Mouse (Mus musculus) kidney, embryonic 14.5 days (tissue): Measurements from ENCODE around the gene Csdc2. TPM values are rescaled to one million over a fixed set of nuclear protein-coding genes. Genes with fewer than 3 reads are reported as not detected.
"Not testable (repeated sequence)": the region's sequence is repeated elsewhere in the genome, so short reads cannot be mapped to it uniquely, and the experiment has no call there.

Experiments
- ATAC-seq: fragments of 200-750 bp; cut with Nextera tagmentation; 2 replicates; pipeline ENCODE4 v1.8.0; 2017; ENCODE audit warnings: moderate number of reproducible peaks, mild to moderate bottlenecking, moderate TSS enrichment, moderate library complexity; ENCODE audit not compliant: low FRiP score, low TSS enrichment
- H3K27ac ChIP-seq: fragments of 300-500 bp; sonication (generic); 2 replicates; pipeline ENCODE4 v1.5.1; 2014; ENCODE audit warnings: low read depth, mild to moderate bottlenecking, low read length, moderate library complexity, mixed read lengths
- H3K27me3 ChIP-seq: fragments of 300-500 bp; sonication (generic); 2 replicates; pipeline ENCODE4 v1.6.1; 2014; ENCODE audit warnings: mild to moderate bottlenecking, low read length; ENCODE audit not compliant: control insufficient read depth, insufficient read depth
- H3K36me3 ChIP-seq: fragments of 300-500 bp; sonication (generic); 2 replicates; pipeline ENCODE4 v1.6.1; 2014; ENCODE audit warnings: low read length, mixed read lengths; ENCODE audit not compliant: control insufficient read depth, insufficient read depth
- H3K4me1 ChIP-seq: fragments of 300-500 bp; sonication (generic); 2 replicates; pipeline ENCODE4 v1.6.1; 2014; ENCODE audit warnings: low read length, mixed read lengths; ENCODE audit not compliant: control insufficient read depth, insufficient read depth
- H3K4me2 ChIP-seq: fragments of 300-500 bp; sonication (generic); replicated peaks from 2 replicates; pipeline ENCODE4 v1.6.1; 2014; ENCODE audit warnings: low read depth, mild to moderate bottlenecking, low read length
- H3K4me3 ChIP-seq: fragments of 300-500 bp; sonication (generic); 2 replicates; pipeline ENCODE4 v1.5.1; 2014; ENCODE audit warnings: mild to moderate bottlenecking, low read length
- H3K9ac ChIP-seq: fragments of 300-500 bp; sonication (generic); 2 replicates; pipeline ENCODE4 v1.6.1; 2014; ENCODE audit warnings: low read depth, mild to moderate bottlenecking, low read length, moderate library complexity
- H3K9me3 ChIP-seq: fragments of 300-500 bp; sonication (generic); 2 replicates; pipeline ENCODE4 v1.6.1; 2016; ENCODE audit warnings: low read length; ENCODE audit not compliant: control insufficient read depth
- WGBS: fragments of 180-500 bp; shearing (Covaris S2); extraction: QIAGEN DNeasy Blood & Tissue Kit; methylation state at CpG from one replicate; pipeline ENCODE4 v1.1.7; 2014; 5-methylcytosine and 5-hydroxymethylcytosine counted together
- polyA plus RNA-seq: library from polyadenylated mRNA; unstranded; fragments of >200 nt; fragmentation: Nextera tagmentation; extraction: Ambion mirVana; gene quantifications from 2 replicates; pipeline ENCODE4 v1.2.1, GENCODE M21; 2014

Csdc2 gene
- polyA plus RNA-seq, 1 experiment from 2014 or later, result 28.1 TPM

DNA sequence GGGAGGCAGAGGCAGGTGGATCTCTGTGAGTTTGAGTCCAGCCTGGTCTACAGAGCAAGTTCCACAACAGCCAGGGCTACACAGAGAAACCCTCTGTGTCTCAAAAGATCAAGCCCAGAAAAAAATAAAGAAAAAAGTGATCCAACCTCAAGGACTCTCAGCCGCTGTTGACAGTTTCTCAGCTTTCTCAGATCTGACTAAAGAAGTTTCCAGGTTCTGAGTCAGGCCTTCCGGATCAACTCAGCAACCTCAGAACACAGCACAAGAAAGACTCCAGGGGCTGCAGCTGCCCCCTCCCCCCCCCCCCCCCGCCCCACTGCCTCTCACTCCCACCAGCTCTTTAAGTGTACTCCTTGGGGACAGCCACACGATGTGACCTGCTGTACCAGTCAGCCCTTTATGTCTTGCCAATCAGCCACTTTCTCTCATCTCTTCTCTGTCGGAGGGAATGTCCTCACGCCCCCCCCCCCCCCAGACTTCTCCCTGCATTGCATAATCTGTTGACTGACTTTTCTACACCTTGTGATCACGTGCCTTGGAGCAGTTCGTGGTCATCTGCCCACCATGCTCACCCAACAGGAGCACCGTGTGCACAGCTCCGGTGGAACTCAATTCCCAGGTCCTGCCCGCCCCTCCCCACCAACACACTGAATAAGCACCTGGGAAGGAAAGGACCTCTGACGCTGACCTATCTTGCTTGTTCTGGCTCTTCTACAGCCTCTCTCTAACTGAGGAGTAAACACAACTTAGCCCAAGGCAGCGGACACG lies 29.7 kb downstream of the Csdc2 start:
- ATAC-seq, result no peak; the same call in 1 of the 2 replicates
- Histone ChIP-seq H3K9me3 (no peaks in the 10 kb centered on the region), H3K27me3 (no peaks in the 10 kb centered on the region), H3K4me2 (no peak overlapping the region), H3K9ac (no peak overlapping the region), H3K36me3 (no peaks in the 10 kb centered on the region), H3K4me1 (no peaks in the 10 kb centered on the region), H3K4me3 (no peak overlapping the region), H3K27ac (no peak overlapping the region)
- 80% methylated on average over 13 of the region's 14 CpGs for WGBS

GRCm38 (mm10) chr15:81967821-81968220 lies 31.3 kb downstream of the Csdc2 start:
- Histone ChIP-seq H3K4me3 (no peak overlapping the region), H3K4me1 (no peaks in the 10 kb centered on the region), H3K9me3 (peaks cover 5% of the 10 kb centered on the region), H3K4me2 (no peak overlapping the region), H3K9ac (no peak overlapping the region), H3K27ac (no peak overlapping the region), H3K27me3 (no peaks in the 10 kb centered on the region), H3K36me3 (no peaks in the 10 kb centered on the region)
- WGBS, result 86% methylated on average over 5 of the region's 5 CpGs
- ATAC-seq, result no peak

- ATAC-seq, result no peak
- Histone ChIP-seq H3K9me3 (peaks cover 8% of the 10 kb centered on the region), H3K27ac (no peak overlapping the region), H3K4me3 (no peak overlapping the region), H3K9ac (no peak overlapping the region), H3K4me2 (no peak overlapping the region), H3K27me3 (no peaks in the 10 kb centered on the region), H3K36me3 (no peaks in the 10 kb centered on the region), H3K4me1 (no peaks in the 10 kb centered on the region)
- WGBS, result 48% methylated on average over 2 of the region's 2 CpGs
Observed at GRCm38 (mm10) chr15:81968447-81968846, 31.9 kb downstream of the Csdc2 start.

DNA sequence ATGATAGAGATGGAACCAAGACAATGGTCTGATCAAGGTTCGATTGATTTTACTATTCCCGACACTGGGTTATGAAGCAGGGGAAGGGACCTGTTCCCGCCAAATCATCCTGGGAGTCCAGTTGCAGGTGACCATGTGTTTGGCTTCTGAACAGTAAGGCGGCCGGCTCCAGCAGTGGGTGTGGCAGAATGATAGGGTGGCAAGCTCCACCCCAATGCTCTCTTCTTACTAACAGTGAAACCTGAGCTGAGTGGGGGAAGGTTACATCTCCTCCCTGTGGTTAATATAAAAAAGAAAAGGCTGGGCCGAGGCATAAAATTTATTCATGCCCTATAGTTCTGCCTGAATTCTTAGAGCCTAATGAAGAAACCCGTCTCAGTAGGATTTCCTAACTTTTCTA lies 32.6 kb downstream of the Csdc2 start:
- WGBS, result 52% methylated on average over 7 of the region's 7 CpGs
- no peak overlapping the region for H3K27ac ChIP-seq
- no peaks in the 10 kb centered on the region for H3K36me3 ChIP-seq
- H3K4me1 ChIP-seq, result no peaks in the 10 kb centered on the region
- H3K4me2 ChIP-seq, result no peak overlapping the region
- no peaks in the 10 kb centered on the region for H3K27me3 ChIP-seq
- no peak overlapping the region for H3K4me3 ChIP-seq
- ATAC-seq, result no peak
- no peak overlapping the region for H3K9ac ChIP-seq
- peaks cover 8% of the 10 kb centered on the region for H3K9me3 ChIP-seq

DNA sequence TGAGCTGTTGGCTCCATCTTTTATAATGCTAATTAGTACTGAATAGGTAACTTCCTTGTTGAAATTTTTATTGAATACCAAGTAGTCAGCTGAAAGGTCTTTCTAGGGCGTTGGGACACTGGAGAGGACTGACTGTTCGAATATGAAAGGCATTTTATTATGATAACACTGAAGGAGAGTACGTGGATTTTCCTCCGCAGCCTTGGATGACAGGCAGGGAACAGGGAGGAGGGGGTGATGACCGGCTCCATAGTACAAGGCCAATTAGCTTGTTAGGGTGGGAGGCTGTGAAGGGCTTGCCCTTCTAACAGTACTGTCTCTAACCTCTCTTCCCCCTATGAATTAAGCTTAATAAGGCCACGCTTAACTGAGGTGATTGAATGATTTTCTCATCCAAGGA lies 33.1 kb downstream of the Csdc2 start:
- not testable (repeated sequence) for H3K27me3 ChIP-seq, H3K4me3 ChIP-seq, H3K36me3 ChIP-seq, H3K9ac ChIP-seq, H3K4me2 ChIP-seq, ATAC-seq, H3K9me3 ChIP-seq, H3K4me1 ChIP-seq, H3K27ac ChIP-seq
- WGBS, result 75% methylated on average over 6 of the region's 6 CpGs

DNA sequence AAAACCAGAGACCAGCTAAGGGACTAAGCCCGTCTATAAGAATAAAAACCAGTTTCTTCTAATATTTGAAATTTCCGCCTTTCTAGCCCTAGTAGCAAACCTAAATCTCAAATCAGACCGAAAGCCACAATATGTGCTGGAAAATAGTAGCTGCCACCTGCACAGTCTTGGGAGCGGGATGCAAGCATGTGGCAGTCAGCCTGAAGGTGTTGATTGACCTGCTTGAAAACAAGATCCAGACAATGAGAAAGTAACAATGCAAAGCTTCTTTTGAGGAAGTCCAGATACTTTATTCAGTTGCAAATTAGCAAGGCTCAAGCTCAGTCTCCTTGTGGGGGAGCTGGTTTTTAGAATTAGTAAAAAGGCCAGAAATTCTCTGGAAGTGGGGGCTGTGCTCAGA lies 33.9 kb downstream of the Csdc2 start:
- ATAC-seq, result not testable (repeated sequence)

GRCm38 (mm10) chr15:81975156-81975555 lies 38.6 kb downstream of the Csdc2 start:
- H3K4me2 ChIP-seq, H3K27ac ChIP-seq, H3K4me3 ChIP-seq, H3K27me3 ChIP-seq, H3K4me1 ChIP-seq, H3K36me3 ChIP-seq, H3K9me3 ChIP-seq, H3K9ac ChIP-seq, ATAC-seq: not testable (repeated sequence)
- WGBS, result 95% methylated on average over 8 of the region's 8 CpGs

More for the DNA sequence above, 33.9 kb downstream of the Csdc2 start:
- not testable (repeated sequence) for H3K36me3 ChIP-seq, H3K9ac ChIP-seq, H3K27ac ChIP-seq, H3K4me1 ChIP-seq, H3K9me3 ChIP-seq, H3K27me3 ChIP-seq, H3K4me2 ChIP-seq, H3K4me3 ChIP-seq
- WGBS, result 92% methylated on average over 4 of the region's 4 CpGs

DNA sequence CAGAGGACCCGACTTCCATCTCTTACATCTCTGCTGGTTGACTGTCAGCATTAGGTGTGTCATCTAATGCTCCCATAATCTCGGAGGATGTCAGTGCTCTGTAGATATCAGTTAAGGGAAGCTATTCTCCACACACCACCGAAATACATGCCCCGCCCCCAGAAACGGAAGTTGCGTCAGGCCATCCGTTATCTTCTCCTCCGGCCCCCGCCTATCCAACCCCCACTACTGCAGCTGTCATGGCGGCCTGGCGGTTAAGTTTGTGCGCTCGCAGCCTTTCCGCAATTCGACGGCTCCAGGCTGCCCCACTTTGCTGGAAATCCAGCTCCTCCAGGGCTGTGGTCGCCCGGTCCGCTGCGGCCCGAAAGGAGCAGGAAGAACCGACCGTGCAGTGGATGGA lies 43.8 kb downstream of the Csdc2 start, which contains the start of gene 1700029P11Rik:
TSS of gene 1700029P11Rik (plus strand) at position 220 of the 400 bp plus-strand sequence.
- no peaks in the 10 kb centered on the region for H3K4me1 ChIP-seq
- whole genome bisulfite sequencing, result 95% methylated on average over 23 of the region's 23 CpGs
- H3K9ac ChIP-seq, result no peak within 1 kb of the TSS
- no peak within 1 kb of the TSS for H3K4me2 ChIP-seq
- no peaks in the 10 kb centered on the region for H3K9me3 ChIP-seq
- H3K36me3 ChIP-seq, result no peaks in the 10 kb centered on the region
- no peaks in the 10 kb centered on the region for H3K27me3 ChIP-seq
- H3K4me3 ChIP-seq, result no peak within 1 kb of the TSS
- H3K27ac ChIP-seq, result no peak within 1 kb of the TSS
- no peak for ATAC-seq

GRCm38 (mm10) chr15:81982173-81982572 lies 45.6 kb downstream of the Csdc2 start:
- no peaks in the 10 kb centered on the region for H3K4me1 ChIP-seq
- ATAC-seq, result no peak
- no peaks in the 10 kb centered on the region for H3K9me3 ChIP-seq
- no peak overlapping the region for H3K9ac ChIP-seq
- no peaks in the 10 kb centered on the region for H3K27me3 ChIP-seq
- no peak overlapping the region for H3K4me2 ChIP-seq
- H3K27ac ChIP-seq, result no peak overlapping the region
- no peak overlapping the region for H3K4me3 ChIP-seq
- no peaks in the 10 kb centered on the region for H3K36me3 ChIP-seq
- WGBS, result 62% methylated on average over 1 of the region's 1 CpGs
